Mouse (Mus musculus): ENCODE data around the gene Rhbdf1. TPM values are rescaled to one million over a fixed set of nuclear protein-coding genes. Genes with fewer than 3 reads are reported as not detected.
A peak's percentile ranks its signal among the peaks of the same experiment; 100 is the strongest.

The Rhbdf1 gene
- polyA plus RNA-seq (2012; ENCODE audit: insufficient read depth, low replicate concordance) = 16.1 and 37.2 TPM in 2 replicates

DNA sequence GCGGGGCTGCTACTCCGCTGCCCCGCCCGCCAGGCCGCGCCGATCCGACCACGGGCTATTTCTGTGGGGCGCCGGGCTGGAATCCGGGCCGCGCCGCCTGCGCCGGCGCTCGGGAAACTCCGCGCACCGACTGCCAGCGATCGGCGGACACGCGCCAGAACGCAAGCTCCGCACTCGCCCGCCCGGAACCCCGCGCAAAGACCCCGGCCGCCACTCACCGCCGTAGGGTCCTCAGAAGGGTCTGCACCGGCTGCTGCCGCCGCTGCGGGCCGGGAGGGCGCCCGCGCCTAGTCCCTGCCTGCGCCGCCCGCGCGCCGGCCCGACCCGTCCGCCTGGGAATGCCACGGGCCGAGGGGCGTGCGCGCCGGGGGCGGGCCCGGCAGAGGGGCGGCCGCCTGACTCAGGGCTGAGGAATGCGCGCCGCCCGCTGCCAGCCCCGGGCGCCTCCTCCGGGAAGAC is at the start of gene Rhbdf1:
TSS of gene Rhbdf1 (minus strand) at position 350 of the 459 bp plus-strand sequence.
- Histone ChIP-seq H3K27me3 (replicated peaks) (peaks cover 68% of the 10 kb centered on the region), H3K9me3 (peaks cover 12% of the 10 kb centered on the region; the same call in 1 of the 2 replicates), H3K36me3 (replicated peaks; ENCODE audit: low read length) (no peaks in the 10 kb centered on the region), H3K4me1 (peaks cover 73% of the 10 kb centered on the region), H3K4me3 (replicated peaks) (peak within 1 kb of the TSS; percentile 93)
- TF ChIP-seq FLI1 (IDR thresholded peaks at IDR 0.05; ENCODE audit: low read length) = no peak
- TF ChIP-seq GATA1 (IDR thresholded peaks at IDR 0.05; ENCODE audit: borderline replicate concordance, low read length) = no peak

DNA sequence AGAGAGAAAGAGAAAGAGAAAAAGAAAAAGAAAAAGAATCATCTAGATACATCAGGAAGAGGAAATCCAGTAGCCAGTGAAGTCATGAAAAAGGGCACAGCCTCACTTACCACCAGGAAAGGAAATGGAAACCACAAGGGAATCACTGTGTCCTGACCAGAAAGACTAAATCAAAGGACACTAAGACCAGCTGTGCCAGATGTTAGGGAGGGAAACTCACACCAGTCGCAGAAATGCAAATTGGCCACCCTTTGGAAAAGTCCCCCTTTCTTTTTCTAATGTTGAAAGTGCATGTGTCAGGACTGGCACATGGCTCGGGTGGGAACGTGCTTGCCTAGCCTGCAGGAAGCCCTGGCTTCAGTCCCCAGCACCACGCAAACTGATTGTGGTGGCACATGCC is 49.1 kb upstream of the Rhbdf1 start:
- Histone ChIP-seq H3K4me3 (replicated peaks) (peak overlapping the region; percentile 42), H3K36me3 (replicated peaks; ENCODE audit: low read length) (peaks cover 3% of the 10 kb centered on the region), H3K4me1 (peaks cover 37% of the 10 kb centered on the region), H3K27me3 (replicated peaks) (peaks cover 53% of the 10 kb centered on the region), H3K9me3 (0 out of 2 replicates have a peak, but pooled peaks cover 5% of the 10 kb centered on the region)
- TF ChIP-seq FLI1 (IDR thresholded peaks at IDR 0.05; ENCODE audit: low read length) (no peak), GATA1 (IDR thresholded peaks at IDR 0.05; ENCODE audit: borderline replicate concordance, low read length) (no peak)

GRCm38 (mm10) chr11:32268952-32269351 is 46.9 kb upstream of the Rhbdf1 start:
- H3K9me3 ChIP-seq = 0 out of 2 replicates have a peak, but pooled peaks cover 4% of the 10 kb centered on the region
- H3K4me3 ChIP-seq (replicated peaks) = no peak overlapping the region
- H3K4me1 ChIP-seq = peaks cover 57% of the 10 kb centered on the region
- TF ChIP-seq GATA1 (IDR thresholded peaks at IDR 0.05; ENCODE audit: borderline replicate concordance, low read length) (no peak), FLI1 (IDR thresholded peaks at IDR 0.05; ENCODE audit: low read length) (no peak)
- peaks cover 7% of the 10 kb centered on the region for H3K36me3 ChIP-seq (replicated peaks; ENCODE audit: low read length)
- H3K27me3 ChIP-seq (replicated peaks) = peaks cover 32% of the 10 kb centered on the region

GRCm38 (mm10) chr11:32267964-32268363 is 45.9 kb upstream of the Rhbdf1 start:
- Histone ChIP-seq H3K36me3 (replicated peaks; ENCODE audit: low read length) (peaks cover 15% of the 10 kb centered on the region), H3K4me1 (peaks cover 67% of the 10 kb centered on the region), H3K9me3 (0 out of 2 replicates have a peak, but pooled peaks cover 4% of the 10 kb centered on the region), H3K27me3 (replicated peaks) (peaks cover 39% of the 10 kb centered on the region), H3K4me3 (replicated peaks) (peak overlapping the region; percentile 96)
- TF ChIP-seq FLI1 (IDR thresholded peaks at IDR 0.05; ENCODE audit: low read length) (no peak), GATA1 (IDR thresholded peaks at IDR 0.05; ENCODE audit: borderline replicate concordance, low read length) (no peak)

DNA sequence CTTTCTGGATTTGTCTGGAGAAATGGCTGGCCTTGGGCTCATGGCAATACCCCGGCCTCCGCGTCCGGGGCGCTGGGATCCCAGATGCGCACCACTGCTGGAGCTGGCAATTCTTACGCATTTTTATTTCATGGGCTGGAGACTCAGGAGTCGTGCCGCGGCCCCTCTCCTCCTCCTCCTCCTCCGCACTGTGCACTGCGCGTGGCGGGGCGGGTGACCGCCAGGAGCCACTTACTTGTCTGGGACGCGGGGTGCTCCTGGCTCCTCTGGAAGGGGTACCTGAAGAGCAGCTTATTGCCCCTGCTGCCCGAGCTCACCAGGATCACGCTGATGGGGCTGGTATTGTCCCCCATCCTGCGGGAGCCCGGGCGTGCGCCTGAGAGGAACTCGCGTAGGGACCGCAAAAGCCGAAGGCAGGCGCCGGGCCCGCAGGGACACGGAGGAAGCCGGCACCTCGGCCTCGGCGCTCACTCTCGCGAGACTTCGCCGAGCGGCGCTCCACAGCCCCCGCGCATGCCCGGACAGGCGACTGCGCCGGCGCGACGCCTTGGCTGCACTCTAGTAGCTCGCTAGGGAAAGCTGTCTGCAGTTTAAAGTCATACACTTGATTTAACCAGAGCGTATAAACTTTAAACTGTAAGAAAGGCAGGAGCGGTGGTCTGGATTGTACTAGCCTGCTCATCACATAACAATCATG is 45.2 kb upstream of the Rhbdf1 start, which contains the start of gene Nprl3:
TSS of gene Nprl3 (minus strand) at position 520 of the 697 bp plus-strand sequence.
- peaks cover 22% of the 10 kb centered on the region for H3K36me3 ChIP-seq (replicated peaks; ENCODE audit: low read length)
- no peak for TF ChIP-seq FLI1 (IDR thresholded peaks at IDR 0.05; ENCODE audit: low read length)
- no peak for TF ChIP-seq GATA1 (IDR thresholded peaks at IDR 0.05; ENCODE audit: borderline replicate concordance, low read length)
- H3K4me3 ChIP-seq (replicated peaks) = peak within 1 kb of the TSS; percentile 96
- H3K4me1 ChIP-seq = peaks cover 73% of the 10 kb centered on the region
- H3K9me3 ChIP-seq = 0 out of 2 replicates have a peak, but pooled peaks cover 4% of the 10 kb centered on the region
- peaks cover 43% of the 10 kb centered on the region for H3K27me3 ChIP-seq (replicated peaks)

GRCm38 (mm10) chr11:32266776-32267175 is 44.7 kb upstream of the Rhbdf1 start:
- peaks cover 44% of the 10 kb centered on the region for H3K27me3 ChIP-seq (replicated peaks)
- 0 out of 2 replicates have a peak, but pooled peaks cover 4% of the 10 kb centered on the region for H3K9me3 ChIP-seq
- TF ChIP-seq FLI1 (IDR thresholded peaks at IDR 0.05; ENCODE audit: low read length) = no peak
- TF ChIP-seq GATA1 (IDR thresholded peaks at IDR 0.05; ENCODE audit: borderline replicate concordance, low read length) = no peak
- peaks cover 27% of the 10 kb centered on the region for H3K36me3 ChIP-seq (replicated peaks; ENCODE audit: low read length)
- peaks cover 77% of the 10 kb centered on the region for H3K4me1 ChIP-seq
- peak overlapping the region; percentile 96 for H3K4me3 ChIP-seq (replicated peaks)

DNA sequence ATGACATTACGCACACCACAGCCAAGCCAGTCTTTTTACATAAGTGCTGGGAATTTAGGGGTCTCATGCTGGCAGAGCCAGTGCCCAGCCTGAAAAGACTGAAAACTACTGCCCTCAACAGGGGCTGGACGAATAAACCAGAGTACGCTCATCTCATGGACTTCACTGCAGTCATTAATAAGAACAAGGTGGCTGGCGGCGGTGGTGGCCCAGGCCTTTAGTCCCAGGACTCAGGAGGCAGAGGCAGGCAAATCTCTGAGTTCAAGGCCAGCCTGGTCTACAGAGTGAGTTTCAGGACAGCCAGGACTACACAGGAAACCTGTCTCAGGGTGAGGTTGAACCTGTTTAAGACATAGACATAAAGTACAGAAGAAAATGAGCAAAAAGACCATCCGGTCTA is 44.1 kb upstream of the Rhbdf1 start:
- Histone ChIP-seq H3K36me3 (replicated peaks; ENCODE audit: low read length) (peaks cover 31% of the 10 kb centered on the region), H3K4me1 (peaks cover 76% of the 10 kb centered on the region), H3K27me3 (replicated peaks) (peaks cover 42% of the 10 kb centered on the region), H3K4me3 (replicated peaks) (peak overlapping the region; percentile 52), H3K9me3 (0 out of 2 replicates have a peak, but pooled peaks cover under 1% of the 10 kb centered on the region)
- TF ChIP-seq FLI1 (IDR thresholded peaks at IDR 0.05; ENCODE audit: low read length) (no peak), GATA1 (IDR thresholded peaks at IDR 0.05; ENCODE audit: borderline replicate concordance, low read length) (no peak)

DNA sequence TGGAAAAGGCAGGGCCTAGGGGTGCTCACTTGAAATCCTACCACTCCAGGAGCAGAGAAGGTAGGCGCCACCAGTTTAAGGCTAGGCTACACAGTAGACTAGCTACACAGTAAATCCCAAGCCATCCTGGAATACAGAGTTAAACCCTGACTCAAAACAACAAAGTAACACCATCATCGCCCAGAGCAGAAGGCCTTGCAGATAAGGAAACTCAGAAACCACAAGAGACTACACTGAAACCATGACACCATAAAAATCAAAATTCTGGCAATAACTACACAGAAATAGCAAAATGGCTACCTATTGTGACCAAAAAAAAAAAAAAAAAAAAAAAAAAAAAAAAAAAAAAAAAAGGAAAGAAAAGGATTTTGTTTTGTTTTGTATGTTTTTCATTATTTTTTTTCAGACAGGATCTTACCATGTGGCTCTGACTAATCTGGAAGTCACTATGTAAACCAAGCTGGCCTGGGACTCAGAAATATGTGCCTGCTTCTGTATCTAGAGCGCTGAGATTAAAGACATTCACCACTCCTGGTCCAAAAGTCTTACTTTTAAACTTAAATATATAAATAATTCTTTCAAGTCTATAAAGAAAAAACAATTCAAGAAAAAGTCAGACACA is 43.1 kb upstream of the Rhbdf1 start:
- TF ChIP-seq FLI1 (IDR thresholded peaks at IDR 0.05; ENCODE audit: low read length) (no peak), GATA1 (IDR thresholded peaks at IDR 0.05; ENCODE audit: borderline replicate concordance, low read length) (peak; percentile 81; the same call in 1 of the 3 replicates)
- Histone ChIP-seq H3K4me3 (replicated peaks) (peak overlapping the region; percentile 62), H3K4me1 (peaks cover 71% of the 10 kb centered on the region), H3K36me3 (replicated peaks; ENCODE audit: low read length) (peaks cover 41% of the 10 kb centered on the region), H3K27me3 (replicated peaks) (peaks cover 45% of the 10 kb centered on the region), H3K9me3 (no peaks in the 10 kb centered on the region)

DNA sequence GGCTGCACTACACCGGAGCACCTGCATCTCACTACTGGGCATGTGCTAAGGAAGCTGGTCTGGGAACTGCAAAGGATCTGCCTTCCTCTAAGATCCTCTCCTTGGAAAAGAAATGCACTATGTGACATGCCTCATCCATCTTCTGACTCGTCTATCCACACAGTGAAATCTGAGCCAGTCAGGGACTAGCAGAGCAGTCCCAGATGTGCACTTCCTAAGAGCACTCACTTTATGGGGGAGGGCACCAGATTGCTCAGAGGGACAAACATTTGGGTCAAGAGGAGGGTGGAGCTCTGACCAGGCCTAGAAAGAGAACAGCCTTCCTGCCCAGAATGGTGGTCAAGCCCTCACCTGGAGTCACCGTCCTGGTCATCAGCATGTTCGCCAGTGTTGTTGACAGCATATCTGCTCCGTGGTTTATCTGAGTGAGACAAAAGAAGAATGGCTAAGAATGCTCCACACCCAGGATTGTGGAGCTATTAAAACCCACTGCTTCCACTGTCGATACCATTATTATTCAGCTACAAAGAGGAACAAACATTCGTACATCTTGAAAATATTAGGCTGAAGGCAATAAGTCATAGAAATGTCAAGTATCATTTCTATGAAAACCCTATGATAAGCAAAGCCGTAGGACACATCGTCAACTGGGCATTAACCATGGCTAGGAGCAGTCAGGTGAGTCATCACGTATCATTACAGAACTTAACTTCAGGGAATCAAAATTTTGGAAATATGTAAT is 40.7 kb upstream of the Rhbdf1 start:
- TF ChIP-seq FLI1 (IDR thresholded peaks at IDR 0.05; ENCODE audit: low read length) (no peak), GATA1 (IDR thresholded peaks at IDR 0.05; ENCODE audit: borderline replicate concordance, low read length) (no peak)
- Histone ChIP-seq H3K4me3 (replicated peaks) (peak overlapping the region; percentile 57), H3K9me3 (no peaks in the 10 kb centered on the region), H3K4me1 (peaks cover 58% of the 10 kb centered on the region), H3K27me3 (replicated peaks) (peaks cover 45% of the 10 kb centered on the region), H3K36me3 (replicated peaks; ENCODE audit: low read length) (peaks cover 59% of the 10 kb centered on the region)
